Mouse (Mus musculus) heart, postnatal 0 days (tissue): ENCODE data around the gene Tfe3.

ENCODE experiments used
- CTCF ChIP-seq: IDR thresholded peaks from 2 replicates; pipeline ENCODE4 v1.5.1; 2016; ENCODE audit warnings: antibody characterized with exemption, control low read depth, low read depth
- EP300 ChIP-seq: IDR thresholded peaks from 2 replicates; pipeline ENCODE4 v1.6.1; 2016; ENCODE audit warnings: antibody characterized with exemption, low read depth

- TF ChIP-seq CTCF, result peak; percentile 46
- TF ChIP-seq EP300, result no peak
These were observed 28.7 kb upstream of the Tfe3 start for GRCm38 (mm10) chrX:7733571-7734156.
